Comparison of ENCODE assay signal across 9 mouse cellular contexts in genomic region chr7:126265949-126266348, GRCm38 (mm10). TPM values are rescaled to one million over a fixed set of nuclear protein-coding genes. Genes with fewer than 3 reads are reported as not detected.
DNase-seq lines count a peak whose midpoint lies in the region; ATAC-seq and TF ChIP-seq lines count a peak whose summit lies in the region.
"Had no signal": no experiment of that assay in that cellular context is flagged by ENCODE, and none has a peak within 500 bp of the region (broad histone marks: within the 10 kb centered on the region; RNA-seq: fewer than 3 reads in every experiment).

No protein-coding gene starts in this region.

- no peak overlapping the region for H3K9ac ChIP-seq in kidney, embryonic 15.5 days
- H3K9ac ChIP-seq in heart, adult 2 months (ENCODE audit: low read depth, low read length), result no peak overlapping the region
- H3K9ac ChIP-seq in limb, embryonic 13.5 days, result no peak overlapping the region
- H3K9ac ChIP-seq: midbrain, embryonic 12.5 days had no signal

- DNase-seq in kidney, adult 18-20 months, result peak; percentile 78
- DNase-seq in cerebellum, postnatal 36 days, result peak; percentile 66 to 69
- peak; percentile 83 to 85 for DNase-seq in heart, adult 2 months
- peak; percentile 87 for DNase-seq in kidney, postnatal 14 days
- DNase-seq in right cerebral cortex, postnatal 4 days, result peak; percentile 87
- no peak for DNase-seq in thymus, postnatal 14 days

- H3K36me3 ChIP-seq in kidney, embryonic 15.5 days, result no peaks in the 10 kb centered on the region
- H3K36me3 ChIP-seq in heart, adult 2 months (ENCODE audit: control insufficient read depth, insufficient read depth, low read length), result no peaks in the 10 kb centered on the region
- no peaks in the 10 kb centered on the region for H3K36me3 ChIP-seq in limb, embryonic 13.5 days
- H3K36me3 ChIP-seq: midbrain, embryonic 12.5 days had no signal

- peak; percentile 79; the same call in 1 of the 2 replicates for TF ChIP-seq EP300 in heart, adult 2 months (IDR thresholded peaks at IDR 0.05; ENCODE audit: insufficient read depth, low read depth, low read length)

- no peak overlapping the region for H3K27ac ChIP-seq in kidney, embryonic 15.5 days
- peak overlapping the region; percentile 5 for H3K27ac ChIP-seq in heart, adult 2 months
- no peak overlapping the region for H3K27ac ChIP-seq in limb, embryonic 13.5 days
- H3K27ac ChIP-seq: midbrain, embryonic 12.5 days had no signal

- no peak for TF ChIP-seq CTCF in heart, adult 2 months (IDR thresholded peaks at IDR 0.05)

- H3K4me3 ChIP-seq in kidney, embryonic 15.5 days (replicated peaks), result no peak overlapping the region
- no peak overlapping the region for H3K4me3 ChIP-seq in heart, adult 2 months
- no peak overlapping the region for H3K4me3 ChIP-seq in limb, embryonic 13.5 days
- H3K4me3 ChIP-seq: midbrain, embryonic 12.5 days had no signal

- peaks cover 14% of the 10 kb centered on the region for H3K4me1 ChIP-seq in kidney, embryonic 15.5 days
- peaks cover 9% of the 10 kb centered on the region for H3K4me1 ChIP-seq in heart, adult 2 months (ENCODE audit: control insufficient read depth, insufficient read depth, low read length)
- peaks cover 14% of the 10 kb centered on the region for H3K4me1 ChIP-seq in limb, embryonic 13.5 days

- no peak overlapping the region for H3K4me2 ChIP-seq in kidney, embryonic 15.5 days
- 0 out of 2 replicates have a peak overlapping the region, but pooled peaks have one; percentile 17 for H3K4me2 ChIP-seq in limb, embryonic 13.5 days (replicated peaks)
- H3K4me2 ChIP-seq: midbrain, embryonic 12.5 days had no signal

- H3K79me2 ChIP-seq in heart, adult 2 months (replicated peaks; ENCODE audit: control insufficient read depth, insufficient read depth, low read length), result no peaks in the 10 kb centered on the region

- TF ChIP-seq POLR2A in heart, adult 2 months (IDR thresholded peaks at IDR 0.05; ENCODE audit: insufficient read depth, low read depth, low read length), result no peak

- no peaks in the 10 kb centered on the region for H3K9me3 ChIP-seq in kidney, embryonic 15.5 days (replicated peaks)
- no peaks in the 10 kb centered on the region for H3K9me3 ChIP-seq in limb, embryonic 13.5 days
- H3K9me3 ChIP-seq: midbrain, embryonic 12.5 days had no signal

- intact Hi-C loops in heart, adult 2 months (cut with DNase I), result no loop called here

- ATAC-seq in kidney, embryonic 15.5 days (replicated peaks; ENCODE audit: low FRiP score), result no peak
- peak; percentile 25; the same call in 1 of the 2 replicates for ATAC-seq in limb, embryonic 13.5 days (ENCODE audit: low FRiP score, low read depth)

- H3K27me3 ChIP-seq in kidney, embryonic 15.5 days, result 0 out of 2 replicates have a peak, but pooled peaks cover 3% of the 10 kb centered on the region
- no peaks in the 10 kb centered on the region for H3K27me3 ChIP-seq in heart, adult 2 months (ENCODE audit: control insufficient read depth, insufficient read depth, low read length)
- H3K27me3 ChIP-seq in limb, embryonic 13.5 days, result no peaks in the 10 kb centered on the region

- 50% methylated on average over 9 of the region's 9 CpGs for WGBS in kidney, embryonic 15.5 days
- WGBS in heart, adult 2 months, result 21% methylated on average over 9 of the region's 9 CpGs
- 48% methylated on average over 9 of the region's 9 CpGs for WGBS in limb, embryonic 13.5 days

RNA-seq across cellular contexts. Expression of gene Sbk1, which starts 6.5 kb away (rescaled TPM):
- 31.5 and 33.1 TPM in 2 replicates for polyA plus RNA-seq in kidney, embryonic 15.5 days (2015; fragmentation: Nextera tagmentation; extraction: Ambion mirVana)
- 10 to 100 TPM; 61.9 to 87.4 TPM for total RNA-seq in heart, adult 2 months (2021)
- polyA plus RNA-seq in heart, adult 2 months (2012; rRNA removed), result 44.5 and 55.4 TPM in 2 replicates
- polyA plus RNA-seq in limb, embryonic 13.5 days (2015; fragmentation: Nextera tagmentation; extraction: Ambion mirVana), result 56.7 and 58.2 TPM in 2 replicates
